Mouse (Mus musculus) C2C12 (cell line): ENCODE data around the gene Neu3.

Experiments used
- CEBPB ChIP-seq: IDR thresholded peaks from one replicate; pipeline ENCODE4 v1.6.1; 2011; ENCODE audit warnings: low read depth, mild to moderate bottlenecking, control low read depth, moderate library complexity
- CTCF ChIP-seq: IDR thresholded peaks from one replicate; pipeline ENCODE4 v1.5.1; 2011; ENCODE audit not compliant: control insufficient read depth, insufficient read depth, insufficient read length
- FOSL1 ChIP-seq: IDR thresholded peaks from one replicate; pipeline ENCODE4 v1.8.0; 2011; ENCODE audit warnings: mild to moderate bottlenecking, low read length; ENCODE audit not compliant: poor library complexity, insufficient read depth, severe bottlenecking
- MAX ChIP-seq: IDR thresholded peaks from one replicate; pipeline ENCODE4 v1.6.1; 2011; ENCODE audit warnings: mild to moderate bottlenecking, control low read depth
- MYOD1 ChIP-seq: IDR thresholded peaks from one replicate; pipeline ENCODE4 v1.6.1; 2011; ENCODE audit warnings: low read depth; ENCODE audit not compliant: control insufficient read depth, insufficient read length
- USF1 ChIP-seq: IDR thresholded peaks from one replicate; pipeline ENCODE4 v1.6.1; 2011; ENCODE audit warnings: low read depth, mild to moderate bottlenecking, control low read depth, moderate library complexity

- TF ChIP-seq CEBPB (no peak), USF1 (no peak), CTCF (no peak), MYOD1 (no peak), MAX (no peak), FOSL1 (no peak)
These were observed 5.8 kb downstream of the Neu3 start for GRCm38 (mm10) chr7:99822426-99822825.
